Mouse (Mus musculus) heart, adult 2 months (tissue): ENCODE measurements around the gene Clint1. TPM values are rescaled to one million over a fixed set of nuclear protein-coding genes. Genes with fewer than 3 reads are reported as not detected.
A peak's percentile ranks its signal among the peaks of the same experiment; 100 is the strongest.

ENCODE experiments used
- DNase-seq, 2 experiments: peaks; one replicate each; pipeline ENCODE4 v3.0.0; 2021
- H3K27ac ChIP-seq: fragments of 200-600 bp; 2 replicates; pipeline ENCODE4 v1.8.1; 2022
- H3K27me3 ChIP-seq: fragments of 200-500 bp; 2 replicates; pipeline ENCODE4 v1.6.1; 2012; ENCODE audit warnings: mild to moderate bottlenecking, low read length, inconsistent platforms, mixed read lengths; ENCODE audit not compliant: control insufficient read depth, insufficient read depth
- H3K36me3 ChIP-seq: fragments of 200-500 bp; 2 replicates; pipeline ENCODE4 v1.6.1; 2012; ENCODE audit warnings: low read length, inconsistent platforms; ENCODE audit not compliant: control insufficient read depth, insufficient read depth
- H3K4me1 ChIP-seq: fragments of 200-500 bp; 2 replicates; pipeline ENCODE4 v1.6.1; 2011; ENCODE audit warnings: low read length; ENCODE audit not compliant: control insufficient read depth, insufficient read depth
- H3K4me3 ChIP-seq: fragments of 200-600 bp; 2 replicates; pipeline ENCODE4 v1.8.1; 2022
- H3K79me2 ChIP-seq: fragments of 200-500 bp; replicated peaks from 2 replicates; pipeline ENCODE4 v1.6.1; 2012; ENCODE audit warnings: mild to moderate bottlenecking, inconsistent platforms, low read length, moderate library complexity, mixed read lengths; ENCODE audit not compliant: control insufficient read depth, insufficient read depth
- H3K9ac ChIP-seq: fragments of 200-500 bp; 2 replicates; pipeline ENCODE4 v1.6.1; 2012; ENCODE audit warnings: low read depth, mild to moderate bottlenecking, control low read depth, inconsistent platforms, low read length, mixed read lengths
- CTCF ChIP-seq: fragments of 200-600 bp; IDR thresholded peaks from 2 replicates; pipeline ENCODE4 v1.8.1; 2022; ENCODE audit warnings: antibody characterized with exemption, mild to moderate bottlenecking, moderate library complexity
- EP300 ChIP-seq: fragments of 200-500 bp; IDR thresholded peaks from 2 replicates; pipeline ENCODE4 v1.6.1; 2011; ENCODE audit warnings: low read depth, low read length, control low read depth; ENCODE audit not compliant: insufficient read depth
- POLR2A ChIP-seq: fragments of 200-500 bp; IDR thresholded peaks from 2 replicates; pipeline ENCODE4 v1.6.1; 2011; ENCODE audit warnings: mild to moderate bottlenecking, low read depth, low read length, control low read depth; ENCODE audit not compliant: insufficient read depth
- WGBS: fragments of 180-500 bp; shearing (Covaris S2); methylation state at CpG from one replicate; pipeline ENCODE4 v1.1.7; 2018; 5-methylcytosine and 5-hydroxymethylcytosine counted together
- intact Hi-C: fragments of 180-260 bp; cut with DNase I; formaldehyde crosslinking; loops from one replicate; pipeline ENCODE4 v1.15.1; 2025
- polyA plus RNA-seq: library from polyadenylated mRNA; depleted of rRNA; stranded (reverse); fragments of >200 nt; gene quantifications from 2 replicates; pipeline ENCODE4 v1.2.3, GENCODE M21; 2012
- total RNA-seq, 2 experiments: library from RNA; stranded (reverse); gene quantifications; 2 replicates each; pipeline ENCODE4 v1.2.3; 2021

The Clint1 gene
- total and polyA plus RNA-seq, 3 experiments, result 29.5 to 45.7 (median 42.0) TPM

DNA sequence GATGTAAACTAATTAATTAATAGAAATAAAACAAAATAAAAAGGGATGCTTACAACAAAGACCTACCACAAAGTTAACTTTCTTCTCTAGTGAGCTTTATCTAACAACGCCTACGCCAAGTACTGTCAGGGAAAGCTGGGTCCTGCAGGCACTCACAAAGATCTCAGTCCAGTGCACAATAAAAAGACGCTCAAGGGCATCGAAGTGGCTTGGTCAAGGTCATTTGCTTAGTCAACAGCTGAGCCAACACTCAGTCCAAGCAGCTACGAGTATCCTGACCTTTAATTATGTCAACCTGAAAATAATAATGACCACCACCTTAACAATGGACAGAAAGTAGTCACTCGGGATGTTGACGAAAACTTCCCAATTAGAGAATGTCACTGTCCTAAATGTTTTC is 90.4 kb downstream of the Clint1 start:
- TF ChIP-seq POLR2A, result no peak
- no peak for TF ChIP-seq CTCF
- no peak for TF ChIP-seq EP300
- Histone ChIP-seq H3K27ac (no peak overlapping the region), H3K79me2 (no peaks in the 10 kb centered on the region), H3K36me3 (no peaks in the 10 kb centered on the region), H3K9ac (no peak overlapping the region), H3K4me1 (peaks cover 3% of the 10 kb centered on the region), H3K4me3 (no peak overlapping the region), H3K27me3 (no peaks in the 10 kb centered on the region)
- no peak for DNase-seq
- 90% methylated on average over 7 of the region's 7 CpGs for WGBS
- intact Hi-C loops, result loop anchor here (10.0 kb wide), 1 partner anchor 183 kb away; no protein-coding TSS in a partner anchor

DNA sequence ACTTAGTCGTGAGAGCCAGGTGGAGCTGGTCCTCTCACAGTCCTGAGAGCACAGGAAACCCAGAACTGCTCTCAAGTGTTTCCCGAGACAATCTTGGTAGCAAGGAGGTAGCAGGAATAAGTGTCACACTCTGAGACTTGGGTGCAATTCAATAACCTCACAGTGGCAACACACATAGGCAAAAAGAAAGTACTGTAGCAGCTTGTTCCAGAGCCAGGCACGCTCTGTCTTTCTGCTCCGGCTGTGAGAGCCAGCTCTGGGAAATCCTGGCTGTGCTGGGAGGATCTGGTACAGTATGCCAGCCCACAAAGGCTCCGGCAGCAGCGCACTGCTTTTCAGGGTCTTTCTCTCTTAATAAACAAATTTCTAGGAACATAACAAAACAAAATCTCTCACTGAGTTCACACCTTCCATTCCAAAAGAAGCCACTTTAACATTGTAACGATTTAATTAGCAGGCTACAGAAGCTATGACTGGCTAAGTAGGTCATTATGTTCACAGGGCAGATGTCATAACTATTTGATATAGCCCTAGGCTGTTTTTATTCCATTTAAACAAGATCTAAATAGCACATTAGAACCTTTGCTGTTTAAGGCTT is 91.4 kb downstream of the Clint1 start:
- Histone ChIP-seq H3K27me3 (no peaks in the 10 kb centered on the region), H3K4me1 (peaks cover 3% of the 10 kb centered on the region), H3K36me3 (no peaks in the 10 kb centered on the region), H3K9ac (no peak overlapping the region), H3K4me3 (peak overlapping the region; percentile 78), H3K79me2 (no peaks in the 10 kb centered on the region), H3K27ac (no peak overlapping the region)
- intact Hi-C loops, result loop anchor here (10.0 kb wide), 1 partner anchor 182 kb away; no protein-coding TSS in a partner anchor
- TF ChIP-seq EP300 (no peak), CTCF (no peak), POLR2A (no peak)
- peak; percentile 24 to 26 for DNase-seq
- WGBS, result 28% methylated on average over 7 of the region's 7 CpGs

DNA sequence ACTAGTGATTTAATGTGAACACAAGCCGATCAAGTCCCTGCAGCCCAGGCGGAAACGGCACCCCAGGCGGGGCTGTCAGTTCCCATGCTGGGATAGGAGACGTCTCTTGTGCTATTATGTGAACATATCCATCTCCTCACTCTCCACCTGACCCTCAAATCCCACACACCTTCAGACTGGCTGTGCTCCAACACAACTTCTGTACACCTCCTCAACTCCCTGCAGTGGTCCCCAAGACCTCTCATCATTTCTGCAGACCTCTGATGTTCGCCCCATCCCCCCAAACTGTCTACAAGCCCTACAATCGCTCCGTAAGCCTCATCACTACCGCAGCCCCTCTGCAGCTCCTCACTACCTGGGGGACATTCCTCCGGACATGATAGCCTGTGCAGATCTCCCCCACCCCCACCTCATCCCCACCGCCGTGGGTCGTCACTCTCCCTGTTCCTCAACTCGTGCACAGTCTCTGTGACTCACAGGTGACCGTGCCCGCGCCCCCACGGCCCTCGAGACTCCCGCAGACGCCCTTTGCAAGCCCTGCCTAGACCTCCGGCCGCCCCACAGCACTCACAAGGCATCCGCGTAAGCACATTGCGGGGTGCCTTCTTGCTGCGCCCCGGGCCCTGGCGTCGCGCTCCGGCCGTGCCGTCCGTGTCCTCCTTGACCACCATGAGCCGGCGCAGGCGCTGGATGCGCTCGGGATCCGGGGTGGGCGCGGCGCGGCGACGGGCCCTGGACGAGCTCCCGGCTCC is 92.2 kb downstream of the Clint1 start:
- peak; percentile 10 to 28 for DNase-seq
- intact Hi-C loops, result loop anchor here (2.0 to 10.0 kb wide), 2 partner anchors 181 to 273 kb away; no protein-coding TSS in a partner anchor
- Histone ChIP-seq H3K36me3 (no peaks in the 10 kb centered on the region), H3K9ac (peak overlapping the region; percentile 91), H3K4me3 (peak overlapping the region; percentile 78), H3K4me1 (peaks cover 3% of the 10 kb centered on the region), H3K27me3 (no peaks in the 10 kb centered on the region), H3K79me2 (no peaks in the 10 kb centered on the region), H3K27ac (peak overlapping the region; percentile 55)
- TF ChIP-seq CTCF (no peak), POLR2A (no peak), EP300 (no peak)
- under 1% methylated on average over 49 of the region's 49 CpGs for WGBS

DNA sequence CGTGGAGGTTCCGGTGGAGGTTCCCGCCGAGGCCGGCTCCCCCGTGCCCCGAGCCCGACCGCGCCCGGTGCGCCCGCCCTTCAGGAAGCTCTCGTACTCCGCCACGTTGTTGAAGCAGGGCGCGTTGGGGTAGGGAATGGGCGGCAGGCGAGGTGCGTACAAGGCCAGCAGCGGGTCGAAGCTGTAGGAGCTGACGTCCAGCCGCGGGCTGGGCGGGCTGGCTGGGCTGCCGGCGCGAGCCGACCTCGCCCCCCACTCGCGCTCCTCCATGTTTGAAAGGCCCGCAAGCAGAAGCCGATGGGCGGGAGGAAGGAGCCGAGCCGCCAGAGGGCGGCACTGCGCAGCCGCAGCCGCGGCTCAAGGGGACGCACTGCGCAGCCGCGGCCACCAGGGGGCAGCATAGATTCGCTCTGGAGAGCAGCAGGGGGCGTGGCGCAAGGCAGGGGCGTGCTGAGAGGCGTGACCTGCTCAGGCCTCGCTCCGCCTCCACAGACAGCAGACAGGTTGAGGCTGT is 92.8 kb downstream of the Clint1 start, which contains the start of gene Lsm11:
TSS of gene Lsm11 (minus strand) at position 293 of the 514 bp plus-strand sequence.
- TF ChIP-seq EP300, result peak; percentile 64; the same call in 1 of the 2 replicates
- no peak for TF ChIP-seq POLR2A
- TF ChIP-seq CTCF, result no peak; the same call in 1 of the 2 replicates
- no peaks in the 10 kb centered on the region for H3K36me3 ChIP-seq
- peak; percentile 95 to 100 for DNase-seq
- WGBS, result under 1% methylated on average over 55 of the region's 55 CpGs
- H3K79me2 ChIP-seq, result no peaks in the 10 kb centered on the region
- intact Hi-C loops, result loop anchor here (2.0 to 10.0 kb wide), 2 partner anchors 180 to 272 kb away; no protein-coding TSS in a partner anchor
- H3K4me3 ChIP-seq, result peak within 1 kb of the TSS; percentile 78
- H3K9ac ChIP-seq, result peak within 1 kb of the TSS; percentile 91
- peaks cover 3% of the 10 kb centered on the region for H3K4me1 ChIP-seq
- peak within 1 kb of the TSS; percentile 55 for H3K27ac ChIP-seq
- H3K27me3 ChIP-seq, result no peaks in the 10 kb centered on the region

DNA sequence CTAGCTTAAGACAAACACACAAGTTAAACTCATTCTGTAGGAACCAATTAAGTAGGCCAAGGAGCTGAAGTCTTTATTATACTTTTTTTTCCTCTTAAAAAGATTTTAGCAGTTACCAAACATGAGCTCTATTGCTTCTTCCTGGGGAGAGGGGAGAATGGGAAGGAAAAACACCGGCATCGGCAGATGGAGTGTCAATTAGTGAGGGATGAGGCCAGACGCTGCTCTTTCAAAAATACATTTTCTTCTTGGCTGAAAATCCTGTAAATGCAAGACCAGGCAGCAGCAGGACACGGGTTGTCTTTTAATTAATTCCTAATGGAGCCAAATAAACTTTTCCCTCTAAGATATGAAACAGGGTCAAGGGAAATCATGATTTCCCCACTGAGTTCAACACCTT is 94.9 kb downstream of the Clint1 start:
- Histone ChIP-seq H3K27me3 (no peaks in the 10 kb centered on the region), H3K4me1 (peaks cover 3% of the 10 kb centered on the region), H3K27ac (no peak overlapping the region), H3K4me3 (no peak overlapping the region), H3K36me3 (no peaks in the 10 kb centered on the region), H3K9ac (no peak overlapping the region), H3K79me2 (no peaks in the 10 kb centered on the region)
- 64% methylated on average over 4 of the region's 4 CpGs for WGBS
- intact Hi-C loops, result loop anchor here (10.0 kb wide), 1 partner anchor 178 kb away; no protein-coding TSS in a partner anchor
- TF ChIP-seq EP300, result no peak
- no peak for TF ChIP-seq POLR2A
- TF ChIP-seq CTCF, result no peak
- no peak for DNase-seq
